Mouse (Mus musculus) urinary bladder, postnatal 25 days (tissue): ENCODE data around the gene Dnajb14.
"Not testable (repeated sequence)": the region's sequence is repeated elsewhere in the genome, so short reads cannot be mapped to it uniquely, and the experiment has no call there.

Experiments
- DNase-seq: peaks from one replicate; pipeline ENCODE4 v3.0.0; 2022; ENCODE audit warnings: low spot score

The Dnajb14 gene

GRCm38 (mm10) chr3:137867437-137868093 is at the start of gene Dnajb14:
Dnajb14 (plus strand) TSS chr3:137867675.
- peak; percentile 60 for DNase-seq

GRCm38 (mm10) chr3:137818713-137819112 is 48.8 kb upstream of the Dnajb14 start:
- no peak for DNase-seq

- no peak for DNase-seq
These were observed 46.6 kb upstream of the Dnajb14 start for GRCm38 (mm10) chr3:137820688-137821467.

GRCm38 (mm10) chr3:137823317-137823716 is 44.2 kb upstream of the Dnajb14 start:
- DNase-seq, result no peak

GRCm38 (mm10) chr3:137827678-137828077 is 39.8 kb upstream of the Dnajb14 start:
- DNase-seq, result no peak

GRCm38 (mm10) chr3:137831156-137831555 is 36.3 kb upstream of the Dnajb14 start:
- no peak for DNase-seq

GRCm38 (mm10) chr3:137833128-137833527 is 34.3 kb upstream of the Dnajb14 start:
- no peak for DNase-seq

- DNase-seq, result no peak
These were observed 33.8 kb upstream of the Dnajb14 start for GRCm38 (mm10) chr3:137833698-137834097.

GRCm38 (mm10) chr3:137836543-137836942 is 30.9 kb upstream of the Dnajb14 start:
- DNase-seq, result no peak

- DNase-seq, result no peak
These were observed 29.3 kb upstream of the Dnajb14 start for GRCm38 (mm10) chr3:137838160-137838559.

- no peak for DNase-seq
These were observed 24.5 kb upstream of the Dnajb14 start for GRCm38 (mm10) chr3:137842944-137843343.

- DNase-seq, result no peak
These were observed 23.2 kb upstream of the Dnajb14 start for GRCm38 (mm10) chr3:137844263-137844662.

GRCm38 (mm10) chr3:137846552-137846951 is 20.9 kb upstream of the Dnajb14 start:
- no peak for DNase-seq

GRCm38 (mm10) chr3:137848354-137848753 is 19.1 kb upstream of the Dnajb14 start:
- no peak for DNase-seq

- no peak for DNase-seq
These were observed 17.8 kb upstream of the Dnajb14 start for GRCm38 (mm10) chr3:137849697-137850096.

- DNase-seq, result no peak
These were observed 16.3 kb upstream of the Dnajb14 start for GRCm38 (mm10) chr3:137851196-137851595.

- not testable (repeated sequence) for DNase-seq
These were observed 14.5 kb upstream of the Dnajb14 start for GRCm38 (mm10) chr3:137853011-137853410.

GRCm38 (mm10) chr3:137855328-137855727 is 12.1 kb upstream of the Dnajb14 start:
- DNase-seq, result no peak

- DNase-seq, result no peak
These were observed 11.4 kb upstream of the Dnajb14 start for GRCm38 (mm10) chr3:137856061-137856460.

GRCm38 (mm10) chr3:137860394-137861170 is 6.9 kb upstream of the Dnajb14 start:
- no peak for DNase-seq

GRCm38 (mm10) chr3:137861436-137861835 is 6.0 kb upstream of the Dnajb14 start:
- DNase-seq, result no peak

GRCm38 (mm10) chr3:137862600-137862999 is 4.9 kb upstream of the Dnajb14 start:
- DNase-seq, result no peak
